Mouse (Mus musculus): ENCODE results near the gene Prdx4. TPM values are rescaled to one million over a fixed set of nuclear protein-coding genes. Genes with fewer than 3 reads are reported as not detected.
"Not testable (repeated sequence)": the region's sequence is repeated elsewhere in the genome, so short reads cannot be mapped to it uniquely, and the experiment has no call there.

The Prdx4 gene
- 10 to 100 TPM; 23.6 to 23.7 TPM for total RNA-seq (2021)
- long read RNA-seq, experiment 1, partial matches to known transcripts = 1 of 5 reads
- long read RNA-seq, experiment 1, other reads (novel, unspliced or antisense) = 0 of 5 reads
- long read RNA-seq, experiment 2, transcript Prdx4-201 (7 exons, 990 nt) = major isoform, 5 of 5 reads
- long read RNA-seq, experiment 2, partial matches to known transcripts = 0 of 5 reads
- long read RNA-seq, experiment 2, other reads (novel, unspliced or antisense) = 0 of 5 reads

- Histone ChIP-seq H3K4me3 (no peak within 1 kb of the TSS), H3K27ac (no peak within 1 kb of the TSS)
- no peak for DNase-seq (ENCODE audit: extremely low spot score in 1 of 2, low spot score in 2 of 2)
- TF ChIP-seq CTCF (IDR thresholded peaks at IDR 0.05) = no peak
- intact Hi-C loops (cut with DNase I) = no loop called here
These were observed at the start of gene Prdx4 for GRCm38 (mm10) chrX:155340654-155341053. Prdx4 (minus strand) TSS chrX:155340754.

- H3K27ac ChIP-seq = no peak overlapping the region
- H3K4me3 ChIP-seq = no peak overlapping the region
- DNase-seq (ENCODE audit: extremely low spot score in 1 of 2, low spot score in 2 of 2) = no peak
- TF ChIP-seq CTCF (IDR thresholded peaks at IDR 0.05) = peak; percentile 65
- intact Hi-C loops (cut with DNase I) = loop anchor here (10.0 kb wide), 1 partner anchor 1928 kb away; no protein-coding TSS in a partner anchor
These were observed 36.0 kb upstream of the Prdx4 start for GRCm38 (mm10) chrX:155376538-155376937.

GRCm38 (mm10) chrX:155375458-155375857, 34.9 kb upstream of the Prdx4 start:
- Histone ChIP-seq H3K27ac (no peak overlapping the region), H3K4me3 (no peak overlapping the region)
- no peak for DNase-seq (ENCODE audit: extremely low spot score in 1 of 2, low spot score in 2 of 2)
- peak; percentile 55 for TF ChIP-seq CTCF (IDR thresholded peaks at IDR 0.05)
- intact Hi-C loops (cut with DNase I) = loop anchor here (10.0 kb wide), 1 partner anchor 1929 kb away; no protein-coding TSS in a partner anchor

DNA sequence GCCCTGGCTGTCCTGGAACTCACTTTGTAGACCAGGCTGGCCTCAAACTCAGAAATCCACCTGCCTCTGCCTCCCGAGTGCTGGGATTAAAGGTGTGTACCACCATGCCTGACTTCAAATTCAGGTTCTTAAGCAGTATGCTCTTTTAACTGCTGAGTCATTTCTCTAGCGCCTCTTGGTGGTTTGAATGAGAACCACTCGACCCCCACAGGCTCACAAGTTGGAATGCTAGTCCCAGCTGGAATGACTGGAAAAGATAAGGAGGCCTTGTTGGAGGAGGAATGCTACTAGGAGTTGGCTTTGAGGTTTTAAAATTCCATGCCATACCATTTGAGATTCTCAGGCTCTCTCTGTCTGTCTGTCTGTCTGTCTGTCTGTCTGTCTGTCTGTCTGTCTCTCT, 29.6 kb upstream of the Prdx4 start:
- not testable (repeated sequence) for H3K4me3 ChIP-seq; H3K27ac ChIP-seq; DNase-seq (ENCODE audit: extremely low spot score in 1 of 2, low spot score in 2 of 2)
- intact Hi-C loops (cut with DNase I) = loop anchor here (10.0 kb wide), 1 partner anchor 1935 kb away; no protein-coding TSS in a partner anchor

DNA sequence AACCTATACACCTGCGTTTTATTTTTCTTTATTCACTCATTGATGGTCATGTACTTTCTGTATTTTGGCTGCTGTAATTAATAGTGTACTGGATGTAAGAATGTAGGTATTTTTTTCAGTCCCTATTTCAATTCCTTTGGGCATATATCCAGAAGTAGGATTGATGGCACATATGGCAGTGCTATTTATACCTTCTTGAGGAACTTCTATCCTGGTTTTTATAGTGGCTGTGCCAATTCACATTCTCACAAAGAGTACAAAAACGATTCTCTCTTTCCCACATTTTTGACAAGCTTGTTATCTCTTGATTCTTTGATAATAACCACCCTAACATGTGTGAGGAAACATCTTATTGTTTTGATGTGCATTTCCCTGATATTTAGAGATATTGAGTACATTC, 24.5 kb upstream of the Prdx4 start:
- H3K27ac ChIP-seq = no peak overlapping the region
- DNase-seq (ENCODE audit: extremely low spot score in 1 of 2, low spot score in 2 of 2) = no peak
- H3K4me3 ChIP-seq = no peak overlapping the region
- intact Hi-C loops (cut with DNase I) = no loop called here
- no peak for TF ChIP-seq CTCF (IDR thresholded peaks at IDR 0.05)

- DNase-seq (ENCODE audit: extremely low spot score in 1 of 2, low spot score in 2 of 2) = no peak
- no peak overlapping the region for H3K4me3 ChIP-seq
- intact Hi-C loops (cut with DNase I) = no loop called here
- no peak for TF ChIP-seq CTCF (IDR thresholded peaks at IDR 0.05)
- H3K27ac ChIP-seq = no peak overlapping the region
These were observed 5.7 kb upstream of the Prdx4 start for GRCm38 (mm10) chrX:155346249-155346648.

GRCm38 (mm10) chrX:155337905-155338721, 2.4 kb downstream of the Prdx4 start:
- TF ChIP-seq CTCF (IDR thresholded peaks at IDR 0.05) = no peak
- intact Hi-C loops (cut with DNase I) = no loop called here
- Histone ChIP-seq H3K27ac (peak overlapping the region; percentile 34), H3K4me3 (peak overlapping the region; percentile 63)
- peak; percentile 74 for DNase-seq (ENCODE audit: extremely low spot score in 1 of 2, low spot score in 2 of 2)

DNA sequence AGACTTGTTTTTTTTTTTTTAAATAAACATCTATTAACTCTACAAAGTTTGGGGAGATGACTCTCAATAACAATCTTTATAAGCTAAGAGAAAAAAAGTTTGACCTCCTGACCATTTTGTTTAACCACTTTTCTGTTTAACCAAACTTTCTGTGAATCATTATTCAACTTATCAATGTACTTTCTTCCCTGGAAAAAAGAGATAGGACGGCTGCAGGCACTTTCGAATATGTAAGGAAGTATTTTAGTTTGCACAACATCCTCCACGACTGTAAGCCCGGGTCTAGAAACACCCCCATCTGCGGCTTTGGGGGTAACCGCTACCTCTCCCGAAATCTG, 3.0 kb downstream of the Prdx4 start:
- no peak for DNase-seq (ENCODE audit: extremely low spot score in 1 of 2, low spot score in 2 of 2)
- no peak for TF ChIP-seq CTCF (IDR thresholded peaks at IDR 0.05)
- intact Hi-C loops (cut with DNase I) = no loop called here
- Histone ChIP-seq H3K4me3 (peak overlapping the region; percentile 63), H3K27ac (no peak overlapping the region)

DNA sequence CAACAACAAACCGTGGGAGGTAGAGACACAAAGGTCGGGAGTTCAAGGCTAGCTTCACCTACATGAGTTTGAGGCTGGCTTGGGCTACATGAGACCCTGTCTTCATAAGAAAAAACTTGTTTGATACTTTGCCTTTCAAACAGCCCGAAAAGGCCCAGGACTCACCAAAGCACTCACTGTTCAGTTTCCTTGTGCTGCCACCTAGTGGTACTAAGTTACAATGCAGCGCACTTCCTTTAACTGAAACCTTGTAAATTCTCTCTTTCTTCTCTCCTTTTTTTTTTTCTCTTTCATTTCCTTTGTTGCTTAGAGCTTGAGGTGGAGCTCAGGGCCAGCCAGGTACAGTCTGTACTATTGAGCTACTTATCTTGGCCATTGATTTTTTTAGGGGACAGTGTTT, 22.5 kb downstream of the Prdx4 start:
- DNase-seq (ENCODE audit: extremely low spot score in 1 of 2, low spot score in 2 of 2) = peak in 1 of 2 experiments; percentile 11
- Histone ChIP-seq H3K4me3 (no peak overlapping the region), H3K27ac (no peak overlapping the region)
- peak; percentile 69 for TF ChIP-seq CTCF (IDR thresholded peaks at IDR 0.05)
- intact Hi-C loops (cut with DNase I) = no loop called here

DNA sequence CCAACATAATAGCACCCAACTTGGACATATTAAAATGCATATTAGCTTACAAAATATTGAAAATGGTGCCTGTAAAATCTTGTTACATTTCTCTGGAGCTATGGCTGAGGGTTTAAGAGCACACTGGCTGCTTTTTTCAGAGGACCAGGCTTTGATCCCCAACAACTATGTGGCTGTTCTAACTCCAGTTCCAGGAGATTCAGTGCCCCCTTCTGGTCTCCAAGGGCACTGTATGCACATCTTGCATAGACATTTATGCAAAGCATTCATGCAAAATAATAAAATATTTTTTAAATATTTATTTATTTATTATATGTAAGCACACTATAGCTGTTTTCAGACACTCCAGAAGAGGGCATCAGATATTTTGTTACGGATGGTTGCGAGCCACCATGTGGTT, 34.2 kb downstream of the Prdx4 start:
- intact Hi-C loops (cut with DNase I) = no loop called here
- no peak for DNase-seq (ENCODE audit: extremely low spot score in 1 of 2, low spot score in 2 of 2)

GRCm38 (mm10) chrX:155280427-155281044, 60.0 kb downstream of the Prdx4 start:
- intact Hi-C loops (cut with DNase I) = no loop called here
- DNase-seq (ENCODE audit: extremely low spot score in 1 of 2, low spot score in 2 of 2) = no peak
- TF ChIP-seq CTCF (IDR thresholded peaks at IDR 0.05) = no peak
- H3K4me3 ChIP-seq = no peak overlapping the region
- H3K27ac ChIP-seq = no peak overlapping the region

More for the DNA sequence above, 34.2 kb downstream of the Prdx4 start:
- H3K27ac ChIP-seq = no peak overlapping the region
- no peak overlapping the region for H3K4me3 ChIP-seq
- peak; percentile 21 for TF ChIP-seq CTCF (IDR thresholded peaks at IDR 0.05)

GRCm38 (mm10) chrX:155278483-155278882, 62.1 kb downstream of the Prdx4 start:
- Histone ChIP-seq H3K4me3 (no peak overlapping the region), H3K27ac (no peak overlapping the region)
- intact Hi-C loops (cut with DNase I) = no loop called here
- TF ChIP-seq CTCF (IDR thresholded peaks at IDR 0.05) = no peak
- no peak for DNase-seq (ENCODE audit: extremely low spot score in 1 of 2, low spot score in 2 of 2)

Other genes with a start within 250 kb of the Prdx4 start
- gene Magea2, start 247.1 kb downstream of the Prdx4 start, total RNA-seq (2021) = not detected
- gene Cldn34b2, start 212.3 kb downstream of the Prdx4 start, total RNA-seq (2021) = not detected
- gene Sat1, start 124.3 kb downstream of the Prdx4 start, total RNA-seq (2021) = 10 to 100 TPM; 73.3 to 74.0 TPM
- gene Acot9, start 78.3 kb downstream of the Prdx4 start, total RNA-seq (2021) = 10 to 100 TPM; 20.8 to 20.9 TPM

Data from left cerebral cortex, adult 2 months (tissue).